Mouse (Mus musculus) CH12.LX (cell line): Measurements from ENCODE around the gene Qsox2. TPM values are rescaled to one million over a fixed set of nuclear protein-coding genes. Genes with fewer than 3 reads are reported as not detected.

Experiments used
- DNase-seq: peaks from one replicate; pipeline ENCODE4 v3.0.0-alpha.2; 2013; ENCODE audit errors: extremely low read depth
- H3K27ac ChIP-seq: 2 replicates; pipeline ENCODE4 v1.5.1; 2012; ENCODE audit warnings: low read depth, mild to moderate bottlenecking, control low read depth, moderate library complexity; ENCODE audit not compliant: insufficient read depth
- H3K27me3 ChIP-seq: replicated peaks from 2 replicates; pipeline ENCODE3; 2012; ENCODE audit warnings: inconsistent platforms
- H3K36me3 ChIP-seq, 2 experiments: replicated peaks in 1 of 2; 2 replicates each; pipeline versions ENCODE3 to v1.6.1; 2012; ENCODE audit warnings: inconsistent platforms in 1 of 2, low read length in 1 of 2, mild to moderate bottlenecking in 1 of 2, mixed read lengths in 1 of 2, moderate library complexity in 1 of 2; ENCODE audit not compliant: control insufficient read depth in 1 of 2, insufficient read depth in 1 of 2
- H3K4me1 ChIP-seq, 2 experiments: 2 replicates each; pipeline ENCODE4 v1.6.1; 2012; ENCODE audit warnings: inconsistent platforms in 1 of 2, moderate library complexity in 1 of 2; ENCODE audit not compliant: insufficient read depth in 2 of 2, control insufficient read depth in 1 of 2
- H3K4me2 ChIP-seq: 2 replicates; pipeline ENCODE4 v1.6.1; 2012; ENCODE audit warnings: low read depth, mild to moderate bottlenecking, control low read depth; ENCODE audit not compliant: poor library complexity, insufficient read depth, severe bottlenecking
- H3K4me3 ChIP-seq, 3 experiments: fragments of 150-350 bp in 1 of 3; sonication (generic) in 1 of 3; replicated peaks in 1 of 3; 2 replicates each; pipeline versions ENCODE3 to v1.5.1; 2011 to 2012; ENCODE audit warnings: low read depth in 2 of 3, low read length in 2 of 3, mild to moderate bottlenecking in 2 of 3, moderate library complexity in 2 of 3, control low read depth in 1 of 3, improper control_type of control experiment in 1 of 3, inconsistent platforms in 1 of 3, mixed read lengths in 1 of 3; ENCODE audit not compliant: poor library complexity in 1 of 3
- H3K79me2 ChIP-seq: replicated peaks from 2 replicates; pipeline ENCODE4 v1.6.1; 2012; ENCODE audit warnings: mild to moderate bottlenecking, moderate library complexity; ENCODE audit not compliant: control insufficient read depth, poor library complexity, insufficient read depth, severe bottlenecking; ENCODE audit errors: extremely low read depth
- H3K9ac ChIP-seq: 2 replicates; pipeline ENCODE4 v1.6.1; 2012; ENCODE audit warnings: low read depth, mild to moderate bottlenecking, control low read depth, moderate library complexity; ENCODE audit not compliant: insufficient read depth
- H3K9me3 ChIP-seq: replicated peaks from 2 replicates; pipeline ENCODE3; 2012; ENCODE audit warnings: low read length, inconsistent platforms, mixed read lengths
- CHD1 ChIP-seq: IDR thresholded peaks from 2 replicates; pipeline ENCODE4 v1.6.1; 2012; ENCODE audit warnings: low read depth, low read length, improper control_type of control experiment, inconsistent platforms
- CHD2 ChIP-seq: IDR thresholded peaks from 2 replicates; pipeline ENCODE4 v1.6.1; 2011; ENCODE audit warnings: low read length, improper control_type of control experiment
- CTCF ChIP-seq, 2 experiments: IDR thresholded peaks in 1 of 2; conservative IDR thresholded peaks in 1 of 2; 2 replicates each; pipeline ENCODE4 v1.5.1; 2011 to 2012; ENCODE audit warnings: low read depth in 2 of 2, low read length in 2 of 2, improper control_type of control experiment in 1 of 2, inconsistent platforms in 1 of 2, mild to moderate bottlenecking in 1 of 2, moderate library complexity in 1 of 2
- ETS1 ChIP-seq: conservative IDR thresholded peaks from 2 replicates; pipeline ENCODE4 v1.6.1; 2012; ENCODE audit warnings: low read depth, mild to moderate bottlenecking, inconsistent platforms, low read length, improper control_type of control experiment, moderate library complexity
- MAX ChIP-seq: IDR thresholded peaks from 2 replicates; pipeline ENCODE4 v1.6.1; 2011; ENCODE audit warnings: low read length, improper control_type of control experiment
- MEF2A ChIP-seq: IDR thresholded peaks from 2 replicates; pipeline ENCODE4 v1.6.1; 2014; ENCODE audit warnings: low read depth, mild to moderate bottlenecking, inconsistent platforms, low read length, improper control_type of control experiment, borderline replicate concordance
- MXI1 ChIP-seq: IDR thresholded peaks from 2 replicates; pipeline ENCODE4 v1.6.1; 2011; ENCODE audit warnings: mild to moderate bottlenecking, low read depth, low read length, improper control_type of control experiment
- NELFE ChIP-seq: IDR thresholded peaks from 2 replicates; pipeline ENCODE4 v1.6.1; 2011; ENCODE audit warnings: low read depth, low read length, improper control_type of control experiment
- NRF1 ChIP-seq: IDR thresholded peaks from 2 replicates; pipeline ENCODE4 v1.6.1; 2014; ENCODE audit warnings: low read depth, mild to moderate bottlenecking, inconsistent platforms, low read length, improper control_type of control experiment, moderate library complexity
- PAX5 ChIP-seq: IDR thresholded peaks from 2 replicates; pipeline ENCODE4 v1.6.1; 2012; ENCODE audit warnings: low read length, inconsistent platforms, mixed read lengths
- POLR2A ChIP-seq: IDR thresholded peaks from 2 replicates; pipeline ENCODE4 v1.6.1; 2011; ENCODE audit warnings: low read depth, mild to moderate bottlenecking, improper control_type of control experiment, low read length
- RAD21 ChIP-seq: IDR thresholded peaks from 2 replicates; pipeline ENCODE4 v1.6.1; 2011; ENCODE audit warnings: low read depth, mild to moderate bottlenecking, low read length, improper control_type of control experiment, moderate library complexity
- SIN3A ChIP-seq: IDR thresholded peaks from 2 replicates; pipeline ENCODE4 v1.6.1; 2012; ENCODE audit warnings: low read length, improper control_type of control experiment, inconsistent platforms
- SMC3 ChIP-seq: IDR thresholded peaks from 2 replicates; pipeline ENCODE4 v1.6.1; 2011; ENCODE audit warnings: low read depth, low read length, improper control_type of control experiment
- TBP ChIP-seq: conservative IDR thresholded peaks from 2 replicates; pipeline ENCODE4 v1.6.1; 2011; ENCODE audit warnings: low read depth, low read length, improper control_type of control experiment
- TCF12 ChIP-seq: IDR thresholded peaks from 2 replicates; pipeline ENCODE4 v1.6.1; 2014; ENCODE audit warnings: low read depth, mild to moderate bottlenecking, inconsistent platforms, low read length, improper control_type of control experiment
- USF2 ChIP-seq: conservative IDR thresholded peaks from 2 replicates; pipeline ENCODE4 v1.6.1; 2011; ENCODE audit warnings: low read depth, low read length, improper control_type of control experiment
- ZC3H11A ChIP-seq: IDR thresholded peaks from 2 replicates; pipeline ENCODE4 v1.6.1; 2012; ENCODE audit warnings: low read depth, mild to moderate bottlenecking, inconsistent platforms, low read length, improper control_type of control experiment
- ZKSCAN1 ChIP-seq: IDR thresholded peaks from 2 replicates; pipeline ENCODE4 v1.6.1; 2012; ENCODE audit warnings: low read depth, inconsistent platforms, low read length, improper control_type of control experiment, borderline replicate concordance
- ZNF384 ChIP-seq: IDR thresholded peaks from 2 replicates; pipeline ENCODE4 v1.6.1; 2012; ENCODE audit warnings: low read depth, low read length, improper control_type of control experiment, inconsistent platforms
- dilution Hi-C: fragments of 300-500 bp; cut with MboI; formaldehyde crosslinking; loops from 2 replicates; pipeline ENCODE4 v1.14.3; 2020; ENCODE audit warnings: low sequenced_read_pairs; ENCODE audit not compliant: extremely low pct_unique_long_range_greater_than_20kb, extremely low pct_ligation_motif_present
- in situ Hi-C: fragments of 300-500 bp; cut with MboI; formaldehyde crosslinking; loops from 3 replicates; pipeline ENCODE4 v1.14.3; 2019; ENCODE audit warnings: low sequenced_read_pairs, low pct_ligation_motif_present, low pct_unique_long_range_greater_than_20kb, mixed read lengths
- polyA plus RNA-seq: library from polyadenylated mRNA; unstranded; fragments of >175 nt; gene quantifications from 2 replicates; pipeline ENCODE4 v1.2.1, GENCODE M21; 2012; ENCODE audit warnings: low read depth; ENCODE audit not compliant: insufficient read length
- total RNA-seq, 2 experiments: library from RNA; depleted of rRNA; stranded (reverse); fragments of 300-350 nt in 1 of 2; fragments of >200 nt in 1 of 2; gene quantifications; 2 replicates each; pipeline ENCODE4 v1.2.3; 2012 to 2014

Gene Qsox2
- total and polyA plus RNA-seq, 3 experiments = 6.4 to 11.5 (median 9.3) TPM

- H3K4me2 ChIP-seq = no peak overlapping the region
- no peaks in the 10 kb centered on the region for H3K36me3 ChIP-seq
- no peaks in the 10 kb centered on the region for H3K4me1 ChIP-seq
- no peaks in the 10 kb centered on the region for H3K9me3 ChIP-seq
- dilution Hi-C loops (no loop called here), in situ Hi-C loops (loop anchor here (5.0 to 25.0 kb wide), 2 partner anchors 123 to 243 kb away; no protein-coding TSS in a partner anchor)
- H3K79me2 ChIP-seq = no peaks in the 10 kb centered on the region
- no peak overlapping the region for H3K9ac ChIP-seq
- H3K4me3 ChIP-seq = no peak overlapping the region
- H3K27me3 ChIP-seq = peaks cover 90% of the 10 kb centered on the region
- H3K27ac ChIP-seq = no peak overlapping the region
- no peak for DNase-seq
- TF ChIP-seq PAX5 = no peak
- no peak for TF ChIP-seq NRF1
- TF ChIP-seq POLR2A = no peak
- no peak for TF ChIP-seq MAX
- no peak for TF ChIP-seq MXI1
- TF ChIP-seq MEF2A = no peak
- TF ChIP-seq ZKSCAN1 = no peak
- no peak for TF ChIP-seq ZC3H11A
- TF ChIP-seq, all 38 proteins: peak for 0
Measured at GRCm38 (mm10) chr2:26280594-26280993, 43.3 kb upstream of the Qsox2 start.

GRCm38 (mm10) chr2:26279712-26280111 is 42.4 kb upstream of the Qsox2 start:
- peaks cover 92% of the 10 kb centered on the region for H3K27me3 ChIP-seq
- no peaks in the 10 kb centered on the region for H3K4me1 ChIP-seq
- no peak overlapping the region for H3K4me3 ChIP-seq
- H3K4me2 ChIP-seq = no peak overlapping the region
- H3K27ac ChIP-seq = no peak overlapping the region
- in situ Hi-C loops (loop anchor here (5.0 to 25.0 kb wide), 2 partner anchors 122 to 242 kb away; no protein-coding TSS in a partner anchor), dilution Hi-C loops (no loop called here)
- no peaks in the 10 kb centered on the region for H3K36me3 ChIP-seq
- no peak overlapping the region for H3K9ac ChIP-seq
- TF ChIP-seq TBP (no peak), NELFE (no peak), CTCF (conservative IDR thresholded peaks at IDR 0.05 in 1 of 2, IDR thresholded peaks at IDR 0.05 in 1 of 2; ENCODE audit: low read depth in 2 of 2, low read length in 2 of 2) (no peak), CHD2 (no peak), TCF12 (no peak), USF2 (no peak), MXI1 (no peak), CHD1 (no peak)
- DNase-seq = no peak
- H3K79me2 ChIP-seq = no peaks in the 10 kb centered on the region
- H3K9me3 ChIP-seq = no peaks in the 10 kb centered on the region

- in situ Hi-C loops = no loop called here
- Histone ChIP-seq H3K27me3 (peaks cover 83% of the 10 kb centered on the region), H3K36me3 (no peaks in the 10 kb centered on the region), H3K4me3 (no peak overlapping the region), H3K9me3 (no peaks in the 10 kb centered on the region), H3K27ac (no peak overlapping the region), H3K79me2 (no peaks in the 10 kb centered on the region), H3K9ac (no peak overlapping the region), H3K4me2 (no peak overlapping the region), H3K4me1 (no peaks in the 10 kb centered on the region)
- TF ChIP-seq SIN3A (no peak), CTCF (conservative IDR thresholded peaks at IDR 0.05 in 1 of 2, IDR thresholded peaks at IDR 0.05 in 1 of 2; ENCODE audit: low read depth in 2 of 2, low read length in 2 of 2) (peak; percentile 28 to 79; a peak in 2 of 4 replicates), ZC3H11A (0 out of 2 replicates have a peak, but pooled peaks have one; percentile 10), ZKSCAN1 (no peak), ZNF384 (no peak), ETS1 (no peak), SMC3 (peak; percentile 77), RAD21 (peak; percentile 83)
- peak; percentile 27 for DNase-seq
- dilution Hi-C loops = no loop called here
Measured at GRCm38 (mm10) chr2:26273611-26274010, 36.3 kb upstream of the Qsox2 start.
